Mouse (Mus musculus) ES-E14 (cell line): ENCODE data around the gene Ergic2.

Source experiments
- CHD2 ChIP-seq: IDR thresholded peaks from 2 replicates; pipeline ENCODE4 v1.6.1; 2014; ENCODE audit warnings: mild to moderate bottlenecking, low read depth, low read length, inconsistent platforms
- HCFC1 ChIP-seq: IDR thresholded peaks from 2 replicates; pipeline ENCODE4 v1.6.1; 2012; ENCODE audit warnings: low read length, inconsistent platforms, borderline replicate concordance; ENCODE audit not compliant: insufficient read depth
- MAFK ChIP-seq: IDR thresholded peaks from 2 replicates; pipeline ENCODE4 v1.6.1; 2014; ENCODE audit warnings: mild to moderate bottlenecking, low read depth, low read length, inconsistent platforms; ENCODE audit not compliant: insufficient read depth
- ZC3H11A ChIP-seq: IDR thresholded peaks from 2 replicates; pipeline ENCODE4 v1.6.1; 2012; ENCODE audit warnings: low read depth, mild to moderate bottlenecking, inconsistent platforms, low read length, borderline replicate concordance

- TF ChIP-seq HCFC1 = no peak
- peak; percentile 23; the same call in 1 of the 2 replicates for TF ChIP-seq ZC3H11A
- no peak for TF ChIP-seq CHD2
- no peak for TF ChIP-seq MAFK
Measured at GRCm38 (mm10) chr6:148214765-148215164, 2.6 kb upstream of the Ergic2 start.
